Mouse (Mus musculus) adrenal gland, adult 10 weeks (tissue): Measurements from ENCODE around the gene Nup93. TPM values are rescaled to one million over a fixed set of nuclear protein-coding genes. Genes with fewer than 3 reads are reported as not detected.

Experiments used
- polyA plus RNA-seq: library from polyadenylated mRNA; stranded (reverse); fragments of 350-450 nt; fragmentation: Illumina TruSeq; extraction: RNeasy Lipid Tissue Mini Kit (QIAGEN cat#74804); gene quantifications from one replicate; pipeline ENCODE4 v1.2.3, GENCODE M21; 2014; ENCODE audit warnings: low read depth, low replicate concordance

Nup93 gene
- 14.3 TPM for polyA plus RNA-seq

DNA sequence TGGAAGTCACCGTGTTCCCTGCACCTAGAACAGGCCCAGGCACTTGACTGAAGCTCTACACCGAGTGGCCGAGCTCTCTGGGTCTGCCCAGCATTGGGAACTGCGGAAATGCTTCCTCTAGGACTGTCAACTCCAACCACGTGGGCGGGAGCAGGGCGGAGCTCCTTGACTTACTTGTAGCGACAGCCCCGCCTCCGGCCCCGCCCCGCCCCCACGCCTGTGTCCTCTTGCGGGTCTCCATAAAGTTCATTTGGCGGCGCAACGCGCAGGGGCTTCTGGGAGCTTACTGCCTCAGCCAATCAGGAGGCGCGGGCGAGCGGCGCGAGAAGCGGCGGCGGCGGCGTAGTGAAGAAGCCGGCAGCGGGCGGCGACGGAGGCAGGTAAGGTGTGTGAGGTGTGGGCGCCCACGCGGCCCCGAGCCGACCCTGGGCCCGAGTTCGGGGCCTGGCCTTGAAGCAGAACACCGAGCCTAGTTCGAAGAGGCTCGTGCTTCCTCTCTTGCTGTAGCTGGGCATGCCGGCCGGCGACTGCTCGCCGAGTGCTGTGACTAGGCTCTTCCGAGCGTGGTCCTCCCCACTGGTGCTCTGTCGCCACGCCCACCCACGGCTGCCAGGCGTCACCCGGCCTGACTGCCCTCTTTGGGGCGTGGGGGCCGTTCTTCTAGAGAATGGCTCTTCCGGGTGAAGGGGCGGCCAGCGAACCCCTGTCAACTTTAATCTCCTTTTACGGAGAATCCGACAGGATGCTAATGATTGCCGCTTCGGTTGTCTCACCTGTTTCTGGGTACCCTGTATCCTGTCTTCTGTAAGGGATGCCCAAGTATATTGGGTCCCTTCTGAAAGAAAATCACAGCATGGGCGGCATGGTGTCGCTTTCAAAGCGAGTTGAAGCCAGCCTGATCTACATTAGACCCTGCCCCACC, at the start of gene Nup93:
Gene Nup93, plus strand, starts transcription at position 313 of the 922 bp plus-strand sequence.

DNA sequence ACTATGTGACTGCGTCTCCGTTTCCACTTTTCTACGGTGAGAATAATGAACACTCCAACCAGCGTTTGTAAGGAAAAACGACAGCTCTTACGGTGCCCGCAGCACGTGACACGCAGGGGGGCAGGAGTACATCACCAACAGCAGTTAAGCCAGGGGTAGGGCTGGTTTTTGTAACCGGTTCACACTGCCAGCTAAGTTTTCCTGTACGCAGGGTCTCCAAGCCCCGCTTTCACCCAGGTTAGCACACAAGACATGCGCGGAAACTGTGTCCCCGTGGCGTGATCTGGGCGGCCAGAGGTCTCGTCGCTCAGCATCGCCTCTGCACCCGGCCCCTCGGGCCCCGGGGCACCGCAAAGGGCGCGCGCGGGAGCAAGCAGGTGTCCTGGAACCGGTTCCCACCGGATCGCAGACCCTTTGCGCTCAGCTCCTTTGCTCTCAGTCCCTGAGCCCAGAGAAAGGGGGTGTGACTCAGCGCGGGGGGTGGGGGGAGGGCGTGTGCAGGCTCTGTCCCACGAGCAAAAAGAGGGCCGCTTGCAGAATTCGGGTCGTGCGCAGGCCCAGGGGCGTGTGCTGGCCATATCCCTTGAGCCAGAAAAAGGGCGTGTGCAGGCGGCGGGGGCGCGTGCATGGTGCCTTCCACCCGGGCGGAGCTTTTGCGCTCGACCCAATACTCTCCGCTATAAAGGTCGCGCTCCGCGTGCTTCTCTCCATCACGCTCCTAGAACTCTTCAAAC, 42.1 kb upstream of the Nup93 start, which contains the start of gene Mt2:
Gene Mt2, plus strand, starts transcription at position 590 of the 734 bp plus-strand sequence.

DNA sequence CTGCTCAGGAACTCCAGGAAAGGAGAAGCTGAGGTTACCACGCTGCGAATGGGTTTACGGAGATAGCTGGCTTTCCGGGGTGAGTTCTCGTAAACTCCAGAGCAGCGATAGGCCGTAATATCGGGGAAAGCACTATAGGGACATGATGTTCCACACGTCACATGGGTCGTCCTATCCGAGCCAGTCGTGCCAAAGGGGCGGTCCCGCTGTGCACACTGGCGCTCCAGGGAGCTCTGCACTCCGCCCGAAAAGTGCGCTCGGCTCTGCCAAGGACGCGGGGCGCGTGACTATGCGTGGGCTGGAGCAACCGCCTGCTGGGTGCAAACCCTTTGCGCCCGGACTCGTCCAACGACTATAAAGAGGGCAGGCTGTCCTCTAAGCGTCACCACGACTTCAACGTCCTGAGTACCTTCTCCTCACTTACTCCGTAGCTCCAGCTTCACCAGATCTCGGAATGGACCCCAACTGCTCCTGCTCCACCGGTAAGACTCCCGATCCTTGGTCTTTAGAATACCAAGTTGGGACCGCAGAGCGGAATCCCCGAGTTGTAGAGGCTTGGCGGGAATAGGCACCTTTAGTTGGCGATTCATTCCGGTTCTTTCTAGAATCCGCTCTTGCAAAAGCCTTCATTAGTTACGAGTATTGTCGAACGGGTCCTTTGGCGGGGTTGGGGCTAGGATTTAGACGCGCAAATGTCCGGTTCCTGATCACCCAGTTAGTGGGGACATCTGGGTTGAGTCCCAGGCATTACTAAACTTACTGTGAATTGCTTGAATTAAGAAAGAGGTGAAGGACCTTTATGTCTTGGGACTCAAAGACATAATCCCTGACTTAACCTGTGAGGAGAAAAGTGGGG, 35.3 kb upstream of the Nup93 start, which contains the start of gene Mt1:
Gene Mt1, plus strand, starts transcription at position 226 of the 856 bp plus-strand sequence.

DNA sequence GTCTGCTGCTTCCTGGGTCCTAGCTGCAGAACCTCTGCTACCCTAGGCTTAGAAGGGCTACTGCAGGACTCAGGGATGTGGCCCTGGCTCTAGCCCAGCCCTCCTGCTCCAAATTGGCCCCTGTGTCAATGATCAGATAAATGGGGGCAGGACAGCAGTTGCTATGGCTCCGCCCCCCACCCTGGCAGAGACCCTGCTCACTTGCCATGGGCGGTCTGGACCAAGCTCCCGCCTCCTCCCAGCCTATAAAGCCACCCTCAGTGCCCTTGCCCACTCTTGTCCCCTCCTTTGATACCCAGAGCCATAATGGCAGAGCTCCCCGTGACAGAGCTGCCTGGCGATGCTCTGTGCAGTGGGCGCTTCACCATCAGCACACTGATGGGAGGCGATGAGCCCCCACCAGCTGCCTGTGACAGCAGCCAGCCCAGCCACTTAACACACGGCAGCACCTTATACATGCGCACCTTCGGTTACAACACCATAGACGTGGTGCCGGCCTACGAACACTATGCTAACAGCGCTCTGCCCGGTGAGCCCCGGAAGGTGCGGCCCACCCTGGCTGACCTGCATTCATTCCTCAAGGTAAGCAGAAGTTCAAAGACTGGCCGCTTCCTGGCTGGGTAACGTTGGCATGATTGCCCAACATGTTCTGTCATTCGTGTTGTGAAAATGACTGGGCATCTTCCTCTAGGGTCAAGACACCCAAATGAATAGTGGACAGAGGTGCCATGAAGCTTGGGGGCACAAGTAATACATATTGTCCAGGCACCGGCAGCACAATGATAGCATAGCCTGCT, 114.8 kb downstream of the Nup93 start, which contains the start of gene Slc12a3:
Gene Slc12a3, plus strand, starts transcription at position 270 of the 797 bp plus-strand sequence.

Other genes starting within 250 kb of the Nup93 start
- gene Amfr, start 201.7 kb upstream of the Nup93 start, polyA plus RNA-seq: 391 TPM
- gene Nudt21, start 177.5 kb upstream of the Nup93 start, polyA plus RNA-seq: 78.1 TPM
- gene Ogfod1, start 177.4 kb upstream of the Nup93 start, polyA plus RNA-seq: 26.9 TPM
- gene Bbs2, start 115.6 kb upstream of the Nup93 start, polyA plus RNA-seq: 13.4 TPM
- not detected for gene Mt4, start 77.4 kb upstream of the Nup93 start, polyA plus RNA-seq
- gene Mt3, start 62.0 kb upstream of the Nup93 start, polyA plus RNA-seq: not detected
- gene Mt2, start 41.9 kb upstream of the Nup93 start, polyA plus RNA-seq: 13.5 TPM
- gene Mt1, start 35.5 kb upstream of the Nup93 start, polyA plus RNA-seq: 4.9 TPM
- gene Slc12a3, start 114.6 kb downstream of the Nup93 start, polyA plus RNA-seq: not detected
- gene Herpud1, start 171.9 kb downstream of the Nup93 start, polyA plus RNA-seq: 74.9 TPM
- 7.6 TPM for gene Nlrc5, start 219.8 kb downstream of the Nup93 start, polyA plus RNA-seq